Mouse (Mus musculus) adrenal gland, postnatal 10 days (tissue): ENCODE measurements around the gene Fxn. TPM values are rescaled to one million over a fixed set of nuclear protein-coding genes. Genes with fewer than 3 reads are reported as not detected.
A peak's percentile ranks its signal among the peaks of the same experiment; 100 is the strongest.
"Not testable (repeated sequence)": the region's sequence is repeated elsewhere in the genome, so short reads cannot be mapped to it uniquely, and the experiment has no call there.

ENCODE experiments used
- DNase-seq: peaks from one replicate; pipeline ENCODE4 v3.0.0; 2021; ENCODE audit warnings: mixed read lengths
- total RNA-seq, 2 experiments: library from RNA; stranded (reverse); gene quantifications; 2 replicates each; pipeline ENCODE4 v1.2.3; 2021

Gene Fxn
- total RNA-seq, 2 experiments from 2014 or later, result 18.0 to 22.1 TPM

GRCm38 (mm10) chr19:24241799-24242546 lies 38.4 kb downstream of the Fxn start:
- DNase-seq, result peak; percentile 14

GRCm38 (mm10) chr19:24241271-24241670 lies 39.1 kb downstream of the Fxn start:
- no peak for DNase-seq

DNA sequence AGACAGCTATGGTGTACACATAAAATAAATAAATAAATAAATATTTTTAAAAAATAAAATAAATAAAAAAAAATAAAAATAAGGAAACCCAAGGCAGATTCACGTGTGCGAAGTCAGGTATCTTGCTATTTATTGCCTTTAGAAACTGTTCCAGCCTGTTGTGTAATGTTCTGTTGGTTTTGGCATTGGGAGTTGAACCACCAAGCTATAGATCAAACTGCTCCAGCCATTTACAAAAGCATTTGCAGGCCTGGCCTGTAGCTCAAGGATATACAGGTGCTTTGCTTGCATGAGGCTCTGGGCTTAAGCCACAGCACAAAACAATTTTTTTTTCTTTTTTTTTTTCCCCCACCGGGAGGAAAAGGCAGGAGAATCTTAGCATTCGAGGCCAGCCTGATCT lies 42.4 kb downstream of the Fxn start:
- DNase-seq, result no peak

- not testable (repeated sequence) for DNase-seq
Measured at GRCm38 (mm10) chr19:24232356-24232755, 48.0 kb downstream of the Fxn start.

GRCm38 (mm10) chr19:24225305-24225696 lies 55.1 kb downstream of the Fxn start:
- peak; percentile 60 for DNase-seq

DNA sequence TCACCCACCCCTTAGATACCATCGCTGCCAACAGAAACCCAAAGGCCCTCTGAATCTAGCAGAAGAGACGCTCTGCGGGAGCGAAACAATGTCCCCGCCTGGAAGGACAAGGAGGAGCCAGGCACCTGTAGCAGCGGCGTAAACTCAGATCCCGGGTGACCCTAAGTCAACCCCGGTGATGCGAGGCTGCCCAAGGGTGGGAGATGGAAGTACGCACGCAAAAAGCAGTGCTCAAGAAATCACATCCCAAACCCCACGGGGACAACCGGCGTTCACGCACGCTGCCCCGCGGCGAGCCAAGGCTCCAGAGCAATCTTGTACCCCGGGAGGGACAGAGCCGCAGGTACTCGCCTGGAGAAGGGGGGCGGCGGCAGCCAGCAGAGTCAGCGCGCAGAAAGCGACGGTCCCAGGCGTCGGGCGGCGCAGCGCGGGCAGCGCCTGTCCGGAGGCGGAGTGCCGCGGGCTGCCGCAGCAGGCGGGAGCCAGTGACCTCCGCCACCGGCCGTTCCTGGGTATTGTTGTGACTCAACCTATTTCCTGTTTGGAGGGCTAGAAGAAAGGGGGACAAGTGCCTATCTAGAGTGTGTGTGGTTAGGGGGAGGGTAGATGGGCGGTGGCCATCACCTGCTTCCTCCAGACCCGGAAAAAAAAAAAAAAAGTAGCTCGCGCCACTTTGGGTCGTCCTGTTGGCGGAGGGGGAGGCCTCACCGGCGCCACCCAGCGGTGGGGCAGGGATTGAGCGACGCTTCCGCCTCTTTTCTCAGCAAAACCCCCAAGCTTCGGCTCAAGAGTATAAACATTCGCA lies 55.7 kb downstream of the Fxn start, which contains the start of gene Tjp2:
Tjp2 (minus strand) TSS at position 531 of the 805 bp plus-strand sequence.
- DNase-seq, result peak; percentile 80

GRCm38 (mm10) chr19:24223851-24224251 lies 56.6 kb downstream of the Fxn start:
- DNase-seq, result peak; percentile 12

GRCm38 (mm10) chr19:24221455-24221854 lies 59.0 kb downstream of the Fxn start:
- no peak for DNase-seq

GRCm38 (mm10) chr19:24220795-24221445 lies 59.5 kb downstream of the Fxn start:
- no peak for DNase-seq

GRCm38 (mm10) chr19:24219011-24219410 lies 61.4 kb downstream of the Fxn start:
- no peak for DNase-seq

GRCm38 (mm10) chr19:24218291-24218690 lies 62.1 kb downstream of the Fxn start:
- DNase-seq, result no peak

DNA sequence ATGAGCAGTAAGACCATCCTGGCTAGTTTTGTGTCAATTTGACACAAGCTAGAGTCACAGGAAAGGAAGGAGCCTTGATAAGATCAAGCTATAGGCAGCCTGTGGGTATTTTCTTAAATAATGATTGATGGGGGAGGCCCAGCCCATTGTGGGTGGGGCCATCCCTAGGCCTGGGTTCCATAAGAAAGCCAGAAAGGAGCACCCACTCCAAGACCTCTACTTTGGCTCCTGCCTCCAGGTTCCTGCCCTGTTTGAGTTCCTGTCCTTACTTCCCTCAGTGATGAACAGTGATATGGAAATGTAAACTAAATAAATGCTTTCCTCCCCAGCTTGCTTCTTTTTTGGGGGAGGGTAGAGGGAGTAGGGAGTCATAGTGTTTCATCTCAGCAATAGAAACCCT lies 62.6 kb downstream of the Fxn start:
- no peak for DNase-seq

DNA sequence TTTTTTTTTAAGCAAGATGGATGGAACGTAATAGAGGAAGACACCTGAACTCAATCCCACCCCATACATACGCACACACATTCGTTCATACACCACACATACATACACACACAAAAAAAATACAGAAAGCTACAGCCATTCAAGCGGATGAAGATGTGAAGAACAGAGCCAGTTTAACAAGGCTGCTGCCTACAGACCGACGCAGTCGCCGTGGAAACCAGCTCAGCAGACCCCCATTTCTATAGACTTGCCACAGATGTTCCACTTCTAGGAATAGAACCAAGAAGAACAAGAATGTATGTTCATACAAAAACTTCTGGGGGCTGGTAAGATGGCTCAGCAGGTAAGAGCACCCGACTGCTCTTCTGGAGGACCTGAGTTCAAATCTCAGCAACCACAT lies 63.6 kb downstream of the Fxn start:
- no peak for DNase-seq

GRCm38 (mm10) chr19:24214939-24215338 lies 65.5 kb downstream of the Fxn start:
- no peak for DNase-seq

DNA sequence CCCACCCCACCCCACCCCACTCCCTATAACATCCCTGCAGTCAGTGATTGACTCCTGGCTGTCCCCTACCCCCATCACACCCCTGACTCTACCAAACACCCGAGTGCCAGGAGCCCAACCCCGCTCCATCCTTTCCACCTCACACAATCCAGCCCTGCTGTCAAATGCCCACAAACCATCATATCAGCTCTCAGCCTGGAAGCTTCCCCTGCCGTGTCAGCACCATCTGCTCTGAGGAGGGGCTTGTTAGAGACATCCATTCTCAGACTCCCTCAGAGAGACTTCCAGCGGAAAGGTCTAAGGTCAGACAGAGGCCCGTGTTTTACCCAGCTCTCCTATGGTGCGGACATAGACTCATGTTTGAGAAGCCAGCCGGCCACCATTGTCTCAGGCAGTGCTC lies 67.1 kb downstream of the Fxn start:
- DNase-seq, result no peak

DNA sequence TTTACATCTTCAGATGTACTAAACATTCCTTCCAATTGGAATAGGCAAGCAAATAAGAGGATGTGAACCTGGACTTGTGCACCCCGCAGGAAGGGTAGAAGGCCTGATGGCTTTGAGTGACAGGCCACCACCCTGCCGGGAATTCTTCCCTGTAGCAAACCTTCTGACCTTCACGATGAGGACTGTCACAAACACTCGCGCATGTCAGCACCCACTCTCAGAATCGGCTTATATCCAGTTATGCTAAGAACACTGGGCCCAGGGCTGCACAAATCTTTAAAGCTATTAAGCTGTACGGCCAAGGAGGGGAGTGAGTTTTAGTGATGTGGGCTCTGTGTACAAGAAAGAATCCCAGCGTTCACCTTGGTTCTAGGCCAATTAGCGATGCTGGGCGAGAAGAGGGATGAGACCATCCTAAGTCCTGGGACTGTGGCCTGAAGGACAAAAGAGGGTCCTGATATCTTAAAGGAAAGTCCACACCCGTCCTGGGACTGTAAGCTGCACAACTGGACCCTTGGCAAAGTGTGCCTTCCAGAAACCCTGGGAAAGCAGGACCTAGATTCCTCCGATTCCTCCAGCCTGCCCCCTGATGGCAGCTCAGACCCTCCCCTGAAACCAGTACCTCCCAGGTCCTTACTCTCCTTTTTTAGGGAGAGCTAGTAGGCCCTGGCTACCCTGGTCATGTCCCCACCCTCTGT lies 67.7 kb downstream of the Fxn start:
- no peak for DNase-seq

Other genes starting within 250 kb of the Fxn start
- gene Fam189a2, start 249.6 kb downstream of the Fxn start, total RNA-seq, result 10 to 100 TPM in 1 of 2 experiments, 1 to 10 TPM in 1; 9.8 to 14.1 TPM
- 10 to 100 TPM; 11.9 to 14.9 TPM for gene Tjp2, start 55.6 kb downstream of the Fxn start, total RNA-seq
- 10 to 100 TPM; 26.5 to 29.4 TPM for gene Fam122a, start 196.8 kb upstream of the Fxn start, total RNA-seq